Mouse (Mus musculus): ENCODE measurements around the gene Egfl8.

DNA sequence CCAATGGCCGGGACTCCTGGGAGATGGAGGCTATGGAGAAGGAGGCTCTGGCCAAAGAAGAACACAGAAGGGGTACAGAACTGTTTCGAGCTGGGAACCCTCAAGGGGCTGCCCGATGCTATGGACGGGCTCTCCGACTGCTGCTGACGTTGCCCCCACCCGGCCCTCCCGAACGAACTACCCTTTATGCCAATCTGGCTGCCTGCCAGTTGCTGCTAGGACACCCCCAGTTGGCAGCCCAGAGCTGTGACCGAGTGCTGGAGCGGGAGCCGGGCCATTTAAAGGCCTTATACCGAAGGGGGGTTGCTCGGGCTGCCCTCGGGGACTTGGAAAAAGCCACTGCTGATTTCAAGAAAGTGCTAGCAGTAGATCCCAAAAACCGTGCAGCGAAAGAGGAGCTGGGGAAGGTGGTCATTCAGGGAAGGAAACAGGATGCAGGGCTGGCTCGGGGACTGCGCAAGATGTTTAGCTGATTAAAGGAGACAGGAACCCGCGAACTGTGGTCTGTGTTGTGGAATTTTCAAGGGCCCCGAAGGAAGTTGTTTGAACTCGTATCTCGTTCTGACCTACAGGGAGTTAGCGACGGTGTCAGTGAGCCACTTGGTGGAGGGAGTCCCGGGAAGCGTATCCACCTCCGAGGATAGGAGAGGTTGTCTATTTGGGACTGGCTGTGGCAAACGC lies 30.2 kb upstream of the Egfl8 start:
- TF ChIP-seq POLR2A (IDR thresholded peaks at IDR 0.05; ENCODE audit: low read depth, low read length) (no peak), CTCF (IDR thresholded peaks at IDR 0.05; ENCODE audit: extremely low read depth, insufficient read depth, insufficient read length, insufficient replicate concordance) (no peak)

Data from spleen, adult 2 months (tissue).